Mouse (Mus musculus): ENCODE measurements around the gene Eef2k.

DNA sequence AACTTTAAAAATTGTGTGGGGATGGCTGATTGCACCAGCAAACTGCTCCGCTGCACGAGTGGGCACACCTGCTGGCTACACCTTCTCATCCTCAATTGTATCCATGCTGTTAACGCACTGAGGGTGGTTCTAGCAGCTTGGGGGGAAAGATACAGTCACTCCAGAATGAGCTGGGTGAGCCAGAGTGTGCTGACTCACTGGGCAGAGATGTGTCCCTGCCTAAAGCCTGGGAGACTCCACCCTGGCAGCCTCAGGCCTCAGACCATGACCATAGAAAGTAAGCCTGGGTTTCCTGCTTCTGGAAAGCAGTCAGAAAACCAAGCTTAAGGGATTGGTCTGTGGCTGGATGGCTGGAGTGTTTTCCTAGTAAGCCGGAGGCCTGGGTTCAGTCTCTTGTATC is 23.2 kb downstream of the Eef2k start:
- TF ChIP-seq CTCF (IDR thresholded peaks at IDR 0.05; ENCODE audit: low read depth, low read length) (no peak), POLR2A (IDR thresholded peaks at IDR 0.05; ENCODE audit: borderline replicate concordance, low read depth, low read length) (no peak)
